Mouse (Mus musculus): ENCODE results near the gene Eid1. TPM values are rescaled to one million over a fixed set of nuclear protein-coding genes. Genes with fewer than 3 reads are reported as not detected.
A peak's percentile ranks its signal among the peaks of the same experiment; 100 is the strongest.

Gene Eid1
- total and polyA plus RNA-seq, 2 experiments from 2014 or later, result 459 to 575 TPM

DNA sequence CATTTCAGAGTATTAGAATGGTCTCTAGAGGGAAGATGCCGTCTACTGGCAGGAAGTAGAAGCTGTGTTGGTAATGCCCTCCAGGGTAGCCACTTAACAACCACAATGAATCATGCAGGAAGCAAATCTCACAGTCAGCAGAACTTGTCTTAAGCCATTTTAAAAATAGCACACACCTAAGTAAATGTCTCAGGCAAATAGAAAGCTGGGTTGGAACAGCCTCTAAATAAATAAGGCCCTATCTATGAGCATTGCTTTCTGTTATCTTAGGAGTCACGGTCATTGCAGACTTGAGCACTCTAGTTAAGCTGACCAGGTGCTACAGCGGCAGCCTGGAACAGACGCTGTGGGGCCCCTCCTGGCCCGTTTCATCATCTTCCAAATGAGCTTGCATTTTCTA lies 5.7 kb upstream of the Eid1 start:
- DNase-seq, result no peak
- 82% methylated on average over 5 of the region's 5 CpGs for WGBS
- Histone ChIP-seq H3K9ac (no peak overlapping the region), H3K4me2 (ENCODE audit: low read depth) (no peak overlapping the region), H3K4me1 (ENCODE audit: insufficient read depth) (no peaks in the 10 kb centered on the region), H3K27me3 (ENCODE audit: insufficient read depth, low read length) (no peaks in the 10 kb centered on the region), H3K4me3 (ENCODE audit: low read depth, low read length) (no peak overlapping the region), H3K9me3 (ENCODE audit: low read length) (no peaks in the 10 kb centered on the region), H3K36me3 (ENCODE audit: insufficient read depth) (no peaks in the 10 kb centered on the region), H3K27ac (ENCODE audit: low read depth, low read length) (no peak overlapping the region)
- no peak for TF ChIP-seq CTCF (IDR thresholded peaks at IDR 0.05; ENCODE audit: low read depth)
- ATAC-seq, result no peak

DNA sequence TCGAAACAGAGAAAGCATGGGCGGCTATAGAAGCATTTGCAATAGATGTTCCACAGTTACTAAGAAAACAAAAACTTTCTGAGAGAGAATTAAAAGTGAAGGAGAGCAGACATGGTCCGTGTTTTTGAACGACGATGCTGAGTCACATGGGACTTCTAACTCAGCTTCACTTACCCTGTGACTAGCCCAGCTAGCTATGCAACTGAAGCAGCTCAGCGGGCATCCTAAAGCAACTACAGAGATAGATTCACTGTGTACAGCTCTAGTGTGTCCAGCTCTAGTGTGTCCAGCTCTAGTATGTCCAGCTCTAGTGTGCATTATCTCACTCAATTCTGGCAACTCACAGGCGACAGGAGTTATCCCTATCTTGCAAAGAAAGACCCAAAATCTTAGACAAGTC lies 5.2 kb upstream of the Eid1 start:
- no peaks in the 10 kb centered on the region for H3K4me1 ChIP-seq (ENCODE audit: insufficient read depth)
- TF ChIP-seq CTCF (IDR thresholded peaks at IDR 0.05; ENCODE audit: low read depth), result no peak
- 90% methylated on average over 7 of the region's 7 CpGs for WGBS
- no peak overlapping the region for H3K9ac ChIP-seq
- DNase-seq (no peak), ATAC-seq (no peak)
- H3K27me3 ChIP-seq (ENCODE audit: insufficient read depth, low read length), result no peaks in the 10 kb centered on the region
- H3K4me2 ChIP-seq (ENCODE audit: low read depth), result no peak overlapping the region
- H3K4me3 ChIP-seq (ENCODE audit: low read depth, low read length), result no peak overlapping the region
- H3K9me3 ChIP-seq (ENCODE audit: low read length), result no peaks in the 10 kb centered on the region
- H3K36me3 ChIP-seq (ENCODE audit: insufficient read depth), result no peaks in the 10 kb centered on the region
- no peak overlapping the region for H3K27ac ChIP-seq (ENCODE audit: low read depth, low read length)

DNA sequence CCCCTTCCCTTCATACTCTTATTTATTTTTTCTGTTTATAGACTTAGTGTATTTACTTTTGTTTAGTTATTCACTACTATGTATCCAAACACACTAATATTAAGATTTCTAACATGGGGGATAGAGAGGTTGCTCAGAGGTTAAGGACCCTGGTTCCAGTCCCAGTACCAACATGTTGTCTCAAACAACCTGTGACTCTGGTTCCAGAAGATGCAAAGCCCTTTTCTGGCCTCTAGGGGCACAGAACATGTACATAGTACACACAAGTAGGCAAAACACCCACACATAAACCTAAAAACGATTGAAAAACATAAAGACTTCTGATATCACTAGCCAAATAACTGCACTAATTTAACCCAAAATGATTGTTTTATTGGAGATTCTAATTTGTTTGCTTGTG lies 2.0 kb upstream of the Eid1 start:
- peak; percentile 39; the same call in 1 of the 2 replicates for TF ChIP-seq CTCF (IDR thresholded peaks at IDR 0.05; ENCODE audit: low read depth)
- Histone ChIP-seq H3K4me3 (ENCODE audit: low read depth, low read length) (no peak overlapping the region), H3K4me1 (ENCODE audit: insufficient read depth) (0 out of 2 replicates have a peak, but pooled peaks cover 7% of the 10 kb centered on the region), H3K36me3 (ENCODE audit: insufficient read depth) (no peaks in the 10 kb centered on the region), H3K9ac (no peak overlapping the region), H3K27ac (ENCODE audit: low read depth, low read length) (no peak overlapping the region), H3K4me2 (ENCODE audit: low read depth) (no peak overlapping the region), H3K9me3 (ENCODE audit: low read length) (no peaks in the 10 kb centered on the region), H3K27me3 (ENCODE audit: insufficient read depth, low read length) (no peaks in the 10 kb centered on the region)
- DNase-seq, result no peak
- ATAC-seq, result no peak
- 50% methylated on average over 1 of the region's 1 CpGs for WGBS

DNA sequence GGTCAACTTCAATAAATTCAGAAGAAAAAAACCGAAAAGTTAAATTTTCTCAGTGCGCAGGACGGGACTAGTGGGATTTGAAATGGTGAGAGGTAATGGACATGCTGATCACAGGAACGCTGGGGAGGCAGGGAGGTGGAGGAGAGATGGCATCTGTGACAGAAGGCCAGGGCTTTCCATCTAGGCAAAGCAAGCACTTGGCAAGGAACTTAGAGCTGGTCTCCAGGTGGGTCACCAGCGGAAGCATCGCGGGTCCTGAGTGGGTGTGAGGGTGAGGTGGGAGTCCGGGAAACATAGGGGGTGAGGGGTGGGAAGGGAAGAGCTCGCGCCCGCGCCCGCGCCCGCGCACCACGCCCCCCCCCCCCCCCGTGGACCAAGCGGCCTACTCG lies 333 bp upstream of the Eid1 start:
- no peak for DNase-seq
- 24% methylated on average over 8 of the region's 20 CpGs for WGBS
- H3K4me2 ChIP-seq (ENCODE audit: low read depth), result peak overlapping the region; percentile 61
- no peaks in the 10 kb centered on the region for H3K9me3 ChIP-seq (ENCODE audit: low read length)
- TF ChIP-seq CTCF (IDR thresholded peaks at IDR 0.05; ENCODE audit: low read depth), result no peak
- H3K9ac ChIP-seq, result peak overlapping the region; percentile 97
- no peaks in the 10 kb centered on the region for H3K27me3 ChIP-seq (ENCODE audit: insufficient read depth, low read length)
- no peaks in the 10 kb centered on the region for H3K36me3 ChIP-seq (ENCODE audit: insufficient read depth)
- H3K27ac ChIP-seq (ENCODE audit: low read depth, low read length), result peak overlapping the region; percentile 99
- 0 out of 2 replicates have a peak, but pooled peaks cover 7% of the 10 kb centered on the region for H3K4me1 ChIP-seq (ENCODE audit: insufficient read depth)
- H3K4me3 ChIP-seq (ENCODE audit: low read depth, low read length), result peak overlapping the region; percentile 86
- no peak; the same call in 1 of the 2 replicates for ATAC-seq

DNA sequence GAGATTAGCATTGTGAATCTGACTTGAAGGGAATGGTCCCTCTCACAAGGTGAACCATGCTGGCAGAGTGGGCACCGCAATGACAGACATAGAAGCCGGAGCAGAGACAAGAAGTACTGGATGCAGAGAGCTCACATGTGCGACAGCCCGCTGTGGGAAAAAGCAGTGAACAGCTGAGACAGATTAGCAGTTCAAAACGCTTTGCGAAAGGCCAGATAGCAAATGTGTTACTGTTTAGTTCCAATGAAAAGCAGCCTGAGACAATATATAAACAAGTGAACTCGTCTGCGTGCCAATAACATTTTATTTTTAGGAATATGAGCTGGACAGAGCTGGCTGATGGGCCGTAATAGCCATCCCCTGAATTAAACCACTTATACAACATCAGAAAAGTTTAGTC lies 8.9 kb downstream of the Eid1 start:
- DNase-seq (no peak), ATAC-seq (no peak)
- Histone ChIP-seq H3K4me2 (ENCODE audit: low read depth) (no peak overlapping the region), H3K27me3 (ENCODE audit: insufficient read depth, low read length) (no peaks in the 10 kb centered on the region), H3K4me3 (ENCODE audit: low read depth, low read length) (no peak overlapping the region), H3K27ac (ENCODE audit: low read depth, low read length) (no peak overlapping the region), H3K4me1 (ENCODE audit: insufficient read depth) (no peaks in the 10 kb centered on the region), H3K9me3 (ENCODE audit: low read length) (no peaks in the 10 kb centered on the region), H3K36me3 (ENCODE audit: insufficient read depth) (no peaks in the 10 kb centered on the region), H3K9ac (no peak overlapping the region)
- WGBS, result 75% methylated on average over 9 of the region's 9 CpGs
- no peak for TF ChIP-seq CTCF (IDR thresholded peaks at IDR 0.05; ENCODE audit: low read depth)

DNA sequence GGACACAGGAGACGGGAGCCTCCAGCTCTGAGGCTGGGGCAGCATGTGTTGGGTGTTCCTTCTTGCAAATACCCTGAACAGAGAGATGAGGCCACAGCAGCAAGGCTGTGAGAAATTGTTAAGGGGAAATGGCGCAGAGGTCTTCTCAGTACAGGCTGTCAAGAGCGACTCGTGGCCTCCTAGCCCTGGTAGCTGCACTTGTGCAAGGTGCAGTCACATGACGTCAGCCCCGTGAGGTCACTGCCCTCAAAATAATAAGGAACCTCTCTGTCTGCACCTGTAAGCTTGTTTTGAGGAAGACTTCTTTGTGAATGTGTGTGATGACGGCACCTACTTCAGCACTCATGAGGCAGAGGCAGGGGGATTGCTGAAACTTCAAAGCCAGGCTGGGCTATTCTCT lies 11.0 kb downstream of the Eid1 start:
- WGBS, result 82% methylated on average over 7 of the region's 7 CpGs
- Histone ChIP-seq H3K4me2 (ENCODE audit: low read depth) (no peak overlapping the region), H3K9ac (no peak overlapping the region), H3K27ac (ENCODE audit: low read depth, low read length) (no peak overlapping the region), H3K4me3 (ENCODE audit: low read depth, low read length) (no peak overlapping the region), H3K9me3 (ENCODE audit: low read length) (no peaks in the 10 kb centered on the region), H3K4me1 (ENCODE audit: insufficient read depth) (no peaks in the 10 kb centered on the region), H3K36me3 (ENCODE audit: insufficient read depth) (no peaks in the 10 kb centered on the region), H3K27me3 (ENCODE audit: insufficient read depth, low read length) (no peaks in the 10 kb centered on the region)
- ATAC-seq (no peak), DNase-seq (no peak)
- no peak for TF ChIP-seq CTCF (IDR thresholded peaks at IDR 0.05; ENCODE audit: low read depth)

DNA sequence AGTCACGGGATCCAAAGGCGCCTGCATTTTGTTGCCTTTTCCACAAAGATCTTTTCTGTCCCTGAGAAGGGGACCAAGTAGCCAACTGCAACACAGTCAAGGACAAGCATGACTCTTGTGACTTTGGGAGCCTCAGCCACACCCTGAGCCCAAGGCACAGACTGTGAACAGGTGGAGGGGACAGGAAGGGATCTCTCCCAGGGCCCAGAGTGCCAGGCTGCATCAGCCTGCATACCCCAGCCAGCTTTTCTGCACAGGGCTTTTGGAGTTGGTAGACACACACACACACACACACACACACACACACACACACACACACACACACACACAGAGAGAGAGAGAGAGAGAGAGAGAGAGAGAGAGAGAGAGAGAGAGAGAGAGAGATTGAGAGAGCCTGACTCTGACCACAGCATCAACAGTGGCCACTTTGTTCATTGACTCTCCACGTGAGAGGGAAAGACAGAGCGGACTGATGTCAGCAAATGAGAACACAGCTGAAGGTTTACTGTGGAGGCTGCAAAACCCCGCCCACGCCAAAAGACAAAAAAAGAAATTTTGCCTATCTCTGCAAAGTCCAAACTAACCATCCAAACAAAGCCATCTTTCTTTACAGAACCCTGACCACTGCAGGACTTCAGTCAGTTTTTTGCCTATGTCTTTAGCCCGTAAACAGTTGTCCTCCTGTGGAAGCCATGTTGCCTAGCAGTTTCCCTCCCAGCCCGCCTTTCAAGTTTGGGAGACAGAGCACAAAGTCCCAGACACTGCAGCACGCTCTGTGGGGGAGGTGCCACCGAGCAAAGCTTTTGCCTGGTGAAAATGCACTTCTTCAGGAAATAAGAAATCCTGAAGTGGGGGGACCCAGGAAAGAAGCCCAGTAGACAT lies 11.9 kb downstream of the Eid1 start:
- H3K4me3 ChIP-seq (ENCODE audit: low read depth, low read length), result no peak overlapping the region
- no peaks in the 10 kb centered on the region for H3K9me3 ChIP-seq (ENCODE audit: low read length)
- ATAC-seq, result peak; percentile 65
- WGBS, result 58% methylated on average over 10 of the region's 10 CpGs
- no peak for DNase-seq
- no peak overlapping the region for H3K9ac ChIP-seq
- TF ChIP-seq CTCF (IDR thresholded peaks at IDR 0.05; ENCODE audit: low read depth), result no peak
- no peaks in the 10 kb centered on the region for H3K27me3 ChIP-seq (ENCODE audit: insufficient read depth, low read length)
- no peaks in the 10 kb centered on the region for H3K36me3 ChIP-seq (ENCODE audit: insufficient read depth)
- H3K4me1 ChIP-seq (ENCODE audit: insufficient read depth), result no peaks in the 10 kb centered on the region
- no peak overlapping the region for H3K4me2 ChIP-seq (ENCODE audit: low read depth)
- no peak overlapping the region for H3K27ac ChIP-seq (ENCODE audit: low read depth, low read length)

Measured in forebrain, postnatal 0 days (tissue).